Mouse (Mus musculus) cerebellum, adult 11-12 months (tissue): ENCODE measurements at regions not wholly inside any gene's neighbourhood (a gene's known extent, or its start where the extent isn't known, plus 50 kb on each side); places are given as distances from the start of the nearest gene placed in this dataset.
A peak's percentile ranks its signal among the peaks of the same experiment; 100 is the strongest.

ENCODE experiments used
- DNase-seq: peaks from one replicate; pipeline ENCODE4 v3.0.0; 2022

GRCm38 (mm10) chr5:4496907-4497200 is 261.0 kb downstream of the Fzd1 start:
- no peak for DNase-seq

- peak; percentile 97 for DNase-seq
Observed at GRCm38 (mm10) chr5:4496132-4496906, 261.5 kb downstream of the Fzd1 start.

GRCm38 (mm10) chr5:4495482-4495881 is 262.4 kb downstream of the Fzd1 start:
- peak; percentile 60 for DNase-seq

GRCm38 (mm10) chr5:4486391-4487132 is 271.3 kb downstream of the Fzd1 start:
- DNase-seq, result peak; percentile 40

GRCm38 (mm10) chr5:4485542-4486390 is 272.1 kb downstream of the Fzd1 start:
- DNase-seq, result peak; percentile 99

GRCm38 (mm10) chr5:4484780-4485179 is 273.1 kb downstream of the Fzd1 start:
- DNase-seq, result peak; percentile 28

- DNase-seq, result peak; percentile 68
Observed at GRCm38 (mm10) chr5:4484151-4484550, 273.7 kb downstream of the Fzd1 start.

- no peak for DNase-seq
Observed at GRCm38 (mm10) chr5:4474255-4474654, 282.1 kb downstream of the Mterf1b start.
